25 mouse cellular contexts compared by ENCODE assay signal in the genomic region with DNA sequence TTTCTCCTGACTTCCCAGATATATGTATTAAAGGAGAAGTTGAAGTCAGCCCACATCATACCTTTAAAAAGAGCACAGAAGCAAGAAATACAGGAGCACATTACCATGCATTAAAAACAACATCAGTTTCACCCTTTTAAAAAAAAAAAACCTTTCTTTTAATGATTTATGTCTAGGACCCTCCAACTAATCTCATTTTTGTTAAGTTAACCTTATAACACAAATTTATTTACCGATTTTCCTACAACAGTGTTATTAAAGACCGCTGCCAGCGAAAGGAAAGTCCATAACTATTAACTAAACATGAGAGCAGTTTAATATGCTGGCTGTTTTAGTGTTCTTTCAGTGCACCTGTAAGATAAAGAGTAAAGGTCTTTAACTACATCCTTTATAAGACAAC. TPM values are rescaled to one million over a fixed set of nuclear protein-coding genes. Genes with fewer than 3 reads are reported as not detected.
DNase-seq lines count a peak whose midpoint lies in the region; ATAC-seq and TF ChIP-seq lines count a peak whose summit lies in the region.
"Had no signal": no experiment of that assay in that cellular context is flagged by ENCODE, and none has a peak within 500 bp of the region (broad histone marks: within the 10 kb centered on the region; RNA-seq: fewer than 3 reads in every experiment).

No protein-coding gene starts in this region.

- H3K27ac ChIP-seq in embryonic facial prominence, embryonic 11.5 days (replicated peaks; ENCODE audit: low read depth, low read length): no peak overlapping the region
- H3K27ac ChIP-seq in embryonic facial prominence, embryonic 10.5 days (replicated peaks): no peak overlapping the region
- no peak overlapping the region for H3K27ac ChIP-seq in heart, postnatal 0 days (ENCODE audit: low read depth)
- H3K27ac ChIP-seq in embryonic facial prominence, embryonic 14.5 days (replicated peaks; ENCODE audit: low read depth, low read length): no peak overlapping the region
- H3K27ac ChIP-seq in limb, embryonic 15.5 days: no peak overlapping the region
- H3K27ac ChIP-seq in forebrain, embryonic 11.5 days (ENCODE audit: low read depth, low read length): no peak overlapping the region
- H3K27ac ChIP-seq: neural tube, embryonic 12.5 days had no signal

- no peak overlapping the region for H3K4me2 ChIP-seq in embryonic facial prominence, embryonic 11.5 days (ENCODE audit: low read depth, low read length)
- peak overlapping the region; percentile 86 for H3K4me2 ChIP-seq in heart, postnatal 0 days (ENCODE audit: low read depth, low read length)
- peak overlapping the region; percentile 78 for H3K4me2 ChIP-seq in embryonic facial prominence, embryonic 14.5 days (ENCODE audit: low read depth, low read length)
- no peak overlapping the region for H3K4me2 ChIP-seq in limb, embryonic 15.5 days
- no peak overlapping the region for H3K4me2 ChIP-seq in forebrain, embryonic 11.5 days (ENCODE audit: low read depth, low read length, severe bottlenecking)
- H3K4me2 ChIP-seq: neural tube, embryonic 12.5 days had no signal

- H3K4me1 ChIP-seq in embryonic facial prominence, embryonic 11.5 days (ENCODE audit: control insufficient read depth, insufficient read depth, low read length): peaks cover 3% of the 10 kb centered on the region
- peaks cover 24% of the 10 kb centered on the region for H3K4me1 ChIP-seq in embryonic facial prominence, embryonic 10.5 days
- H3K4me1 ChIP-seq in heart, postnatal 0 days (ENCODE audit: control insufficient read depth, insufficient read depth): no peaks in the 10 kb centered on the region
- H3K4me1 ChIP-seq in embryonic facial prominence, embryonic 14.5 days (ENCODE audit: control insufficient read depth, insufficient read depth, low read length): no peaks in the 10 kb centered on the region
- H3K4me1 ChIP-seq in limb, embryonic 15.5 days: peaks cover 21% of the 10 kb centered on the region
- H3K4me1 ChIP-seq in forebrain, embryonic 11.5 days (replicated peaks; ENCODE audit: control insufficient read depth, insufficient read depth, low read length): peaks cover 12% of the 10 kb centered on the region

- no peaks in the 10 kb centered on the region for H3K9me3 ChIP-seq in embryonic facial prominence, embryonic 11.5 days (replicated peaks; ENCODE audit: control insufficient read depth, low read length)
- no peaks in the 10 kb centered on the region for H3K9me3 ChIP-seq in embryonic facial prominence, embryonic 10.5 days
- no peaks in the 10 kb centered on the region for H3K9me3 ChIP-seq in heart, postnatal 0 days (replicated peaks; ENCODE audit: control insufficient read depth, low read length)
- H3K9me3 ChIP-seq in embryonic facial prominence, embryonic 14.5 days (ENCODE audit: control insufficient read depth, low read length): no peaks in the 10 kb centered on the region
- H3K9me3 ChIP-seq in limb, embryonic 15.5 days: no peaks in the 10 kb centered on the region
- no peaks in the 10 kb centered on the region for H3K9me3 ChIP-seq in forebrain, embryonic 11.5 days (ENCODE audit: control insufficient read depth, low read length)
- H3K9me3 ChIP-seq: neural tube, embryonic 12.5 days had no signal

- H3K9ac ChIP-seq in embryonic facial prominence, embryonic 11.5 days (replicated peaks; ENCODE audit: low read length): no peak overlapping the region
- no peak overlapping the region; the same call in 1 of the 2 replicates for H3K9ac ChIP-seq in heart, postnatal 0 days (replicated peaks; ENCODE audit: low read depth, low read length)
- no peak overlapping the region for H3K9ac ChIP-seq in embryonic facial prominence, embryonic 14.5 days (ENCODE audit: low read depth, low read length)
- no peak overlapping the region for H3K9ac ChIP-seq in limb, embryonic 15.5 days
- no peak overlapping the region for H3K9ac ChIP-seq in forebrain, embryonic 11.5 days (ENCODE audit: low read length)
- H3K9ac ChIP-seq: neural tube, embryonic 12.5 days had no signal

- H3K4me3 ChIP-seq in embryonic facial prominence, embryonic 11.5 days (ENCODE audit: low read depth, low read length): no peak overlapping the region
- no peak overlapping the region for H3K4me3 ChIP-seq in embryonic facial prominence, embryonic 10.5 days
- peak overlapping the region; percentile 92 for H3K4me3 ChIP-seq in heart, postnatal 0 days (ENCODE audit: low read depth, low read length)
- peak overlapping the region; percentile 57 for H3K4me3 ChIP-seq in embryonic facial prominence, embryonic 14.5 days (ENCODE audit: low read depth, low read length)
- H3K4me3 ChIP-seq in limb, embryonic 15.5 days: peak overlapping the region; percentile 67; the same call in 1 of the 2 replicates
- H3K4me3 ChIP-seq in forebrain, embryonic 11.5 days (ENCODE audit: low read depth, low read length): no peak overlapping the region
- H3K4me3 ChIP-seq: megakaryocyte, embryonic 14.5 days; neural tube, embryonic 12.5 days had no signal

- no peak for TF ChIP-seq CTCF in heart, postnatal 0 days (IDR thresholded peaks at IDR 0.05; ENCODE audit: low read depth)

- peak; percentile 4 for DNase-seq in embryonic facial prominence, embryonic 11.5 days (ENCODE audit: low spot score)
- no peak for DNase-seq in embryonic facial prominence, embryonic 10.5 days (ENCODE audit: low spot score)
- DNase-seq in heart, postnatal 0 days (ENCODE audit: low spot score): no peak
- no peak for DNase-seq in heart, postnatal 4 days
- no peak for DNase-seq in embryonic facial prominence, embryonic 14.5 days (ENCODE audit: low spot score)
- DNase-seq in forebrain, embryonic 11.5 days (ENCODE audit: low spot score): no peak
- DNase-seq: adrenal gland, postnatal 14 days; cerebellum, adult 11 months; gastrocnemius, postnatal 36 days; kidney, postnatal 36 days; layer of hippocampus, adult 9-11 months; liver; thymus, postnatal 14 days had no signal

- WGBS in embryonic facial prominence, embryonic 11.5 days: 13% methylated on average over 3 of the region's 3 CpGs
- WGBS in embryonic facial prominence, embryonic 10.5 days: 15% methylated on average over 3 of the region's 3 CpGs
- 40% methylated on average over 3 of the region's 3 CpGs for WGBS in heart, postnatal 0 days
- 27% methylated on average over 3 of the region's 3 CpGs for WGBS in embryonic facial prominence, embryonic 14.5 days
- 25% methylated on average over 3 of the region's 3 CpGs for WGBS in limb, embryonic 15.5 days
- 12% methylated on average over 3 of the region's 3 CpGs for WGBS in forebrain, embryonic 11.5 days

- peaks cover 31% of the 10 kb centered on the region for H3K27me3 ChIP-seq in embryonic facial prominence, embryonic 11.5 days (ENCODE audit: control insufficient read depth, insufficient read depth, low read length)
- H3K27me3 ChIP-seq in embryonic facial prominence, embryonic 10.5 days (replicated peaks; ENCODE audit: low read depth, poor library complexity, severe bottlenecking): peaks cover 98% of the 10 kb centered on the region
- peaks cover 50% of the 10 kb centered on the region for H3K27me3 ChIP-seq in heart, postnatal 0 days (ENCODE audit: control insufficient read depth, insufficient read depth, low read length)
- peaks cover 80% of the 10 kb centered on the region for H3K27me3 ChIP-seq in embryonic facial prominence, embryonic 14.5 days (replicated peaks; ENCODE audit: control insufficient read depth, insufficient read depth, low read length)
- H3K27me3 ChIP-seq in limb, embryonic 15.5 days: peaks cover 34% of the 10 kb centered on the region
- peaks cover 49% of the 10 kb centered on the region for H3K27me3 ChIP-seq in forebrain, embryonic 11.5 days (ENCODE audit: control insufficient read depth, insufficient read depth, low read length)
- H3K27me3 ChIP-seq: Patski had no signal

- no peak for TF ChIP-seq EP300 in heart, postnatal 0 days (IDR thresholded peaks at IDR 0.05; ENCODE audit: low read depth)

- H3K36me3 ChIP-seq in embryonic facial prominence, embryonic 11.5 days (replicated peaks; ENCODE audit: control insufficient read depth, insufficient read depth, low read depth, low read length): no peaks in the 10 kb centered on the region
- H3K36me3 ChIP-seq in embryonic facial prominence, embryonic 10.5 days (replicated peaks): no peaks in the 10 kb centered on the region
- no peaks in the 10 kb centered on the region for H3K36me3 ChIP-seq in heart, postnatal 0 days (replicated peaks; ENCODE audit: control insufficient read depth, insufficient read depth, low read length)
- no peaks in the 10 kb centered on the region for H3K36me3 ChIP-seq in embryonic facial prominence, embryonic 14.5 days (ENCODE audit: control insufficient read depth, insufficient read depth, low read length)
- no peaks in the 10 kb centered on the region for H3K36me3 ChIP-seq in limb, embryonic 15.5 days
- no peaks in the 10 kb centered on the region for H3K36me3 ChIP-seq in forebrain, embryonic 11.5 days (ENCODE audit: control insufficient read depth, insufficient read depth, low read length)
- H3K36me3 ChIP-seq: neural tube, embryonic 12.5 days had no signal

- no peak for ATAC-seq in embryonic facial prominence, embryonic 11.5 days (replicated peaks; ENCODE audit: insufficient number of reproducible peaks, low FRiP score, low TSS enrichment, low read depth)
- ATAC-seq in heart, postnatal 0 days (ENCODE audit: insufficient read depth, low read depth): no peak
- no peak for ATAC-seq in embryonic facial prominence, embryonic 14.5 days (ENCODE audit: low read depth)
- ATAC-seq in limb, embryonic 15.5 days (ENCODE audit: insufficient number of reproducible peaks, low FRiP score, low TSS enrichment, low read depth): no peak
- no peak for ATAC-seq in forebrain, embryonic 11.5 days (replicated peaks; ENCODE audit: low FRiP score)
- ATAC-seq: activated CD4-positive, CD25-positive, alpha-beta regulatory T cell, adult 4 months; CD4-positive, CD25-positive, alpha-beta regulatory T cell, adult 4 months; forebrain, embryonic 16.5 days; hindbrain, embryonic 16.5 days; intestine, embryonic 16.5 days; Patski had no signal

RNA-seq across cellular contexts. Expression of gene Tbx18, which starts 3.0 kb away (rescaled TPM):
- 3.9 and 4.1 TPM in 2 replicates for polyA plus RNA-seq in embryonic facial prominence, embryonic 11.5 days (2014; fragmentation: Nextera tagmentation; extraction: Ambion mirVana)
- polyA plus RNA-seq in embryonic facial prominence, embryonic 10.5 days (2016; fragmentation: Nextera tagmentation; extraction: Ambion mirVana): 2.6 and 2.8 TPM in 2 replicates
- total RNA-seq in heart, postnatal 0 days (2014; rRNA removed; ENCODE audit: low replicate concordance): 14.8 and 17.2 TPM in 2 replicates
- 3.7 and 4.4 TPM in 2 replicates for polyA plus RNA-seq in heart, postnatal 0 days (2015; fragmentation: Nextera tagmentation; extraction: Ambion mirVana)
- total RNA-seq in heart, postnatal 4 days (2021): 10 to 100 TPM; 13.9 to 15.2 TPM
- 5.7 and 8.2 TPM in 2 replicates for polyA plus RNA-seq in embryonic facial prominence, embryonic 14.5 days (2014; fragmentation: Nextera tagmentation; extraction: Ambion mirVana)
- 9.6 and 11.6 TPM in 2 replicates for polyA plus RNA-seq in limb, embryonic 15.5 days (2015; fragmentation: Nextera tagmentation; extraction: Ambion mirVana)
- 5.4 and 6.0 TPM in 2 replicates for polyA plus RNA-seq in forebrain, embryonic 11.5 days (2014; fragmentation: Nextera tagmentation; extraction: Ambion mirVana)
- total RNA-seq: hematopoietic stem cell, adult 5-6 weeks had no signal
- polyA plus RNA-seq: activated CD4-positive, CD25-positive, alpha-beta regulatory T cell, adult 4 months; CD4-positive, CD25-positive, alpha-beta regulatory T cell, adult 4 months; liver, embryonic 16.5 days; small intestine, adult 2 months had no signal

Comparison
In these comparisons a context has a peak if more than half of its experiments do, and no peak if none do; other contexts are left out.
1. H3K4me2 ChIP-seq: peak in heart, postnatal 0 days (single experiment) and embryonic facial prominence, embryonic 14.5 days (single experiment); none in embryonic facial prominence, embryonic 11.5 days (single experiment), limb, embryonic 15.5 days (single experiment) and forebrain, embryonic 11.5 days (single experiment).
2. H3K4me3 ChIP-seq: peak in heart, postnatal 0 days (single experiment), embryonic facial prominence, embryonic 14.5 days (single experiment) and limb, embryonic 15.5 days (single experiment); none in embryonic facial prominence, embryonic 11.5 days (single experiment), embryonic facial prominence, embryonic 10.5 days (single experiment) and forebrain, embryonic 11.5 days (single experiment).